Mouse (Mus musculus): Measurements from ENCODE around the gene Cdc25b. TPM values are rescaled to one million over a fixed set of nuclear protein-coding genes. Genes with fewer than 3 reads are reported as not detected.

Gene Cdc25b
- total RNA-seq, 2 experiments from 2014 or later = 28.8 to 40.0 TPM

DNA sequence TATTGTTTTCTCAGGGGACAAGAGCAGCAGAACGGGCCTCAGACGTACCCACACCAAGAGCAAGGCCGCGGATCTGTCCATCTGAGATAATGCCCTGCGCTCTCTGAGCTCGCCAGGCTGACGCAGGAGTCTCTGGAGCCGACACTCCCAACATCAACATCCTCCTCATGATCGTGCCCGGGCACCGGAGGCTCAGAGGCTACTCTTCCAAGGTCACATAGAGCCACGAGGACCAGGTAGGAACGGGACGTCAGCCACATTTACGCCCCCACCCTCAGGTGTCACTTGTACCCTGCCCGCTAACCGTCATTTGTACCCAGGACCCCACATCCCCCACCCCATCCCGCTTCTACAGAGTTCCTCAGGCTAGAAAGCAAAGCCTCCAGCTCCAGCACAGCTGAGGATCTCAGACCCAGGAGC, 27.2 kb upstream of the Cdc25b start:
- DNase-seq (ENCODE audit: low spot score in 2 of 2) = no peak

DNA sequence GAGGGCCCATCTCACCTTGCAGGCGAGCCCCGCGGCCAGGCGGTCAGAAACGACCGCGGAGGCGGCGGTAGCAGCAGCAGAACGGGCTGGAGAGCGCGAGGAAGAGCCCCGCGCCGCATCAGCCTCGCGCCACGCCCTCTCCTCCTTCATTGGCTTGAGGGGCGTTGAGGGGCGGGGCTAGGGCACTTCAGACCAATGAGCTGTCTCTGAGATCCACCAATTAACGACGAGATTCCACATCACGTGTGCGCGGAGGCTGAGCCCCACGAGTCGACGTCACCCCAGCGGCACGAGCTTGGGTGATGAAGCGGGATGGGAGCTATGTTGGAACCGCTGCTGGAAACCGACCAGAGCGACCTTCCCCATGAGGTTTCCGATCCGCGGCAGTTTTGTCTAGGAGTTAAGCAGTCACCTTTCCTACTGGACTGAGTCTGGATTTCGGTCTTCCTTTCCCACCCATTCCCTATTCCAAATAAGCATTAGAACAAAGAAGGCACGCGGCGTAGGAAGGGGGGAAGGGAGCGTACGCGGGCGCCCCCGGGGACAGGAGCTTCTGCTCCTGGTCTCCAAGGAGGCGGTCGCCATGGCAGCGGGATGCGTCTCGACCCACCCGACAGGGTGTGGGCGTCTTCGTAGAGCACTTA, 26.7 kb upstream of the Cdc25b start, which contains the start of gene 1700037H04Rik:
1700037H04Rik (minus strand) TSS at position 144 of the 644 bp plus-strand sequence.
- peak; percentile 75 to 86 for DNase-seq (ENCODE audit: low spot score in 2 of 2)

DNA sequence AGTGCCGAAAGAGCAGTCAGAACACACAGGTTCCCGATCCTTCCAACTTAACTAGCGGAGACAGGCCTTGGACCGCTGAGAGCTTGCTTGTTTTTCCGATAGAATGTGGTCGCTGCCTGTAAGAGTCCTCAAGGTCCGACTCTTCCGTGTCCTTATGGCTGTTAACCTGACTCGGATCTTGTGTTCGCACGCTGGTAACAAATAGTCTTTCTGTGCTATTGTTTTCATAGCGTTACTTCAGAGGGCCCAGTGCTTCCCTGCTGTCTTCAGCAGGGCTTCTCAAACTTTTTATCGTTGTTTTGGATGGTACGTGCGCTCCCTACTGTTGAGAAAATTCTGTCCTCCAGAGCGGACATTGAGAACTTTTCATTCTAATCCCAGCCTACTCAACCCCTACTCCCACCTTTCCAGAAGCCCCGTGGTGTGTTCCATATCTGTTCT, 26.1 kb upstream of the Cdc25b start:
- no peak for DNase-seq (ENCODE audit: low spot score in 2 of 2)

- no peak for DNase-seq (ENCODE audit: low spot score in 2 of 2)
Measured at GRCm38 (mm10) chr2:131163924-131164323, 22.8 kb upstream of the Cdc25b start.

GRCm38 (mm10) chr2:131166172-131166571, 20.6 kb upstream of the Cdc25b start:
- DNase-seq (ENCODE audit: low spot score in 2 of 2) = no peak

- DNase-seq (ENCODE audit: low spot score in 2 of 2) = no peak
Measured at GRCm38 (mm10) chr2:131167984-131168383, 18.8 kb upstream of the Cdc25b start.

GRCm38 (mm10) chr2:131168914-131169313, 17.8 kb upstream of the Cdc25b start:
- no peak for DNase-seq (ENCODE audit: low spot score in 2 of 2)

DNA sequence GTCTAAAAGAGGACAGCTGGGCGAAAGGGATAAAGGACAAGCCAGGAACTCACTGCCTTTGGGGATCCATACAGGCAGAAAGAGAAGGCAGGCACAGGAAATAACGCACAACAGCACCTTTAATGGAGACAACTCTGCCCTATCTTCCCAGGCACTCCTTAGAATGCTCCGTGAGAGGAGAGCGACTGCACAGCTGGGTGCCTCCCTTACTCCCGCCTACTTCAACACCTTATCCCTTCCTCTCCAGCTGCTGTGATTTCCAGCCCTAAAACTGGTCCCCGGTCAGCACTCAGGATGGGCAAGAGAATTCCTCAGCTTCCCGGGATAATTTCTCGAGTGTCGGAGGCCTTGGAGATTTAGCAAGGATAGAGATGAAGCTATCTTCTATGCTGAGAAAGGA, 15.8 kb upstream of the Cdc25b start:
- DNase-seq (ENCODE audit: low spot score in 2 of 2) = no peak

DNA sequence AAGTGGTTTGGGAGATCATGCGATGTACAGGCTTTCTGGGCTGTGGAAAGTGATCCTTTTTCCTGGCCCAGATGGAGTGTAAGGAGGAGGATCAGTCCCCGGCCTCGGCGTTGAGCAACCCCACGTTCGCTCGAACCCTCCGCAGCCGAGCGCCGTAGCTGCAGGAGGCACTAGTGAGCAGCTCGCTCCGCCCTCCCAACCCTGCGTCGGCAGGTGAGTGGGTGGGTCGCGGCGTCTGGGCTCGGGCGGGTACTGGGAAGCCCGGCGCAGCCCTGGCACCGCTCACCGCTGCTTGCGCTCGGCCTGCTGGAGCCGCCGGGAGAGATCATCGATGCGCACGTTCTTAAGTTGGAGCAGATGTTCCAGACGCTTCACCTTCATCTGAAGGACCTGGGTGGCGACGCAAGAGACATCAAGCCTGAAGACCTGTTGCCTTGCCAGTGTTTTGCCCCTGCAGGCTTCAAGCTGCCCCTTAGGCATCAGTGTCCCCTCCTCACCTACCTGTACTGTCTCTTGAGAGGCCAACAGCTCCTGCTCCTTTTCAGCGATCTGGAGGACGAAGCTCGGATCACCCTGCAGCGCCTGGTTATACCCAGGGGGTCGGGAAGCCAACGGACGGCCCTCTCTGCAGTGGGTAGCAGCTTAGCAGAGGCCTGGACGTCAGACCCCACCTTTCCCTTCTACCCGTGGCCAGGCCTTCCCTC, 15.2 kb upstream of the Cdc25b start:
- DNase-seq (ENCODE audit: low spot score in 2 of 2) = peak in 1 of 2 experiments; percentile 38

DNA sequence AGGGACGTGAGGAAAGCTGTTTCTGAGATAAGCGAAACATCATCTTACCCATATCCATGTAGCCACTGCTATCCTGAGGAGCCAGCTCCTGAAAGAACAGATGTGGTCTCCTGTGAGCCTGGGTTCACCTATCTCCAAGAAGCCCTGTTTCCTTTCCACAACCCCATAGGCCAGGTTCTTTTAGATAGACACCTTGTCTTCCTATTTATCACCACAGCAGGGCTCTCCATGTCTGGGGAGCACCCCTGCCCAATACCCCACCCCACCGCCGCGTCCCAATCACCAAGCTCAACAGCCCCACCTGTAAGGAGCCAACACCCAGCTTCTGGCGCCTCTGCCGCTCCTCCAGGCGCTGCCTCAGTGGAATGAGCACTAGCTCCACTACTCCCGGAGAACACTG, 14.4 kb upstream of the Cdc25b start:
- DNase-seq (ENCODE audit: low spot score in 2 of 2) = no peak

DNA sequence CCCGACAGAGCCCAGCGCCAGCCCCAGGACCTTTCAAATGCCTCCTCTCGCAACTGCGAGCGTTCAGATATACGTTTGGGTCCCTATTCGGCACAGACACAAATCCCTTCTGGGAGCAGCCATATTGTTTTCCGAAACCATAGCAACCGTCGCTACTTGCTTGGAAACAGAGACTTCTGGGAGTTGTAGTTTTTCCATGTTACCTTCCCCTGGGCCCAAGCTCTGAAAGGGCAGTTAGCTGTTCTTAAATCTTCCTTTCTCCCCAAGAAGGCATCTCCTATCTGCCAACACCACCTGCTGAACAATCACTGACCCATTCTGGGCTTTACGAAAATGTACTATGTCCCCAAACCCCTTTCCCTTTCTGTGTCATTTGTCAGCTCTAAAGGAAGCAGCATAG, 12.0 kb upstream of the Cdc25b start:
- no peak for DNase-seq (ENCODE audit: low spot score in 2 of 2)

DNA sequence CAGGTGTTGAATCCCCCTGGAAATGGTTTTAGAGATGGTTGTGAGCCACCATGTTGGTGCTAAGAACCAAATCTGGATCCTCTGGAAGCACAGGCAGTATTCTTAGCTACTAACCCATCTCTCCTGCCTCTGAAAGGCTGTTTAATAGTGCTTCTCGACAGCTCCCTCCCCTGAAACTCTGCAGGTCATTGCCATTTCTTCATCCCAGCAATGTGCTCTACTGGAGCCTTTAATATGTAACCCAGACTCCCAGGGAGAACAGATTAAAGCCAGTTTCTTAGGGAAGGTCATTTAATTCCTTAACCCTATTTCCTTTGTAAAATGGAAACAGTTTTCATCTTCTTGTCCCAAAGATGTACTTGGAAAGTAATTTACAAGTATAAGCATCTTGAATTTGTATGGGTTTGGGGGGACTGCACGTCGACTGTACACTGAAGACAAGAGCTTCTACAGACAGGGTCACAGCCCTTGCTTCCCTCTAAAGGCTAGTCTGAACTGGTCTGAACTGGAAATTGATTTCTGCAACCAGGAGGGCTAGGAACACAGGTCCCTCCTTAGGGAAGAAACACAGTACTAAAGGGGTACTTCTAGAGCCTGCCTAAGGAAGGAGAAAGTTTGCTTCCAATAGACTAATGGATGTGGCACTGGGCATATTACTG, 11.3 kb upstream of the Cdc25b start:
- no peak for DNase-seq (ENCODE audit: low spot score in 2 of 2)

- DNase-seq (ENCODE audit: low spot score in 2 of 2) = no peak
Measured at GRCm38 (mm10) chr2:131175945-131176309, 10.8 kb upstream of the Cdc25b start.

GRCm38 (mm10) chr2:131176491-131176890, 10.3 kb upstream of the Cdc25b start:
- no peak for DNase-seq (ENCODE audit: low spot score in 2 of 2)

DNA sequence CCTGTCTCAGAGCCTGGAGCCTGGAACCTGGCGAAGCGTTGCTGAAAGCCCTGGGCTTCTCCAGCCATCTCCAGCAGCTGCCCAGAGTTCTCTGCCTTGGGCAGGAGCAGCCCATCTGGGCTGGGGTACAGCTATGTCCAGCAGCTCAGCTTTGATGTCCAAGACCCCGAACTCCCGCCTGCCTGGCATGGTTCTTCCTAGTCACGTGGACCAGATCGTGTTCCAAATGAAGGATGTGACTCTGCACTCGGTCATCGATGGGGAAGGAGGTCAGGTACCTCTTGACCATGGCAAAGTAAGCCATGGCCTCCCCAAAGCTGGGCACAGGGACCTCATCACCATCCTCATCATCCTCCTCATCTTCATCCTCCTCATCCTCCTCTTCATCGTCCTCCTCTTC, 8.8 kb upstream of the Cdc25b start:
- DNase-seq (ENCODE audit: low spot score in 2 of 2) = no peak

DNA sequence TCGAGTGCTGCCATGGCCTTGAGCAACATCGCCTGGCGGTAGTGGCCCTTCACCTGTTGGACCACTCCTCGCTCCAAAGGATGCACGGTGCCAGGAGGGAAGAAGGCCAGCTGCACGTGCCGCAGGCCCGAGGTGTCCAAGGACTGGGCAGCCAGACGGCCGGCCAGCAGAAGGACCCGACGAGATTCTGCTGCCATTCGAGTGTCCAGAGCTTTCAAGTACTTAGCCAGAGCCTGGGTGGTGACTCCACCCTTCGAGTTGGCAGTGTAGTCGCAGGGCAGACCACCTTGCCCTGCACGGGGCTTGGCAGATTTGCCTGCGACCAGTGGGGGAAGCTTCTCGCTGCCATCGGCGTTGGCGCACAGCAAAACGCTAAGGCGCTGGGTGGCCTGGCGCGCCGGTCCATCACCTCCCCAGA, 7.9 kb upstream of the Cdc25b start:
- no peak for DNase-seq (ENCODE audit: low spot score in 2 of 2)

- peak in 1 of 2 experiments; percentile 37 for DNase-seq (ENCODE audit: low spot score in 2 of 2)
Measured at GRCm38 (mm10) chr2:131179246-131179886, 7.4 kb upstream of the Cdc25b start.

DNA sequence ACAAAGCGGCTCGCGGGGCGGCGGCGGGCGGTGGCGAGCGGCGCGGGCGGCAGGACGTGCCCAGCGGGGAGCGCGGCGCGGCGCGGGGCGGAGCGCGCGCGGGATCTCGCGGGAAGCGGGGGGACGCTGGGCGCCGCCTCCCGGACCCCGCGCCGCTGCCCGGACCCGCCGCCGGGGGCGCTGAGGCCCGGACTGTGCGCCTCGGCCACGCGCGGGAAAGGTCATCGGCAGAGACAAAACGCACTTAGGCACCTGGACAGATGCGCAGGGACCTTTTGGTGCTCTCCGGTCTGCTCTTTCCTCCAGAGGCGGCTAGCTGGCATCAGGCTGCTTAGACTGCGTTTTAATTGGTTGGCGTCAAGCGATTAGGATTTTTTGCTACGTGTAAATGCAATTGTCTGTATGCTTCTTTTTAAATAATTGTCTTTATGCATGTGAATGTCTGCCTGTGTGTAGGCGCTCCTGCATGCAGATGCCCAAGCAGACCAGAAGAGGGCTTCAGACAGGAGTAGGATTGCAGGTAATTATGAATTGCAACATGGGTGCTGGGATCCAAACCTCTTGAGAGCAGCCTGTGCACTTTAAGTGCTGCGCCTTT, 6.7 kb upstream of the Cdc25b start, which contains the start of gene Cenpb:
Cenpb (minus strand) TSS at position 78 of the 598 bp plus-strand sequence.
- DNase-seq (ENCODE audit: low spot score in 2 of 2) = peak; percentile 61 to 69

DNA sequence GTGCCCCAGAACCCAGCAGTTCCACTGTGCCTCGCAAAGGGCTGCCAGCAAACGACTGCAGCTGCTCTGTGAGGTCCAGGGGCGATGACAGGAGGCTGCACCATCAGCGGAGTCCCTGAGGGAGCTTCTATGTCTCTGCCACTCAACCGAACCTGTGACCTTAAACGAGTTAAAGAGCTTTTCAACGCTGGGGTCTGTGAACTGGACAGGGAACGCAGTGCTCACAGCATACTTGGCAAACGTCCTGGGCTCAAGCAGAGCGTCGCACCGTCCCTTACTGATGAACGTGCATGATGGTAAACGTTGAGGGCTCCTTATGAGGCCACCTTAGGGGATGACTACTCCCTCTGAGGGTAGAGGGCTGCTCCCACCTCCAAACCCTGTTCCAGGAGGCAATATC, 406 bp upstream of the Cdc25b start:
- DNase-seq (ENCODE audit: low spot score in 2 of 2) = no peak

- no peak for DNase-seq (ENCODE audit: low spot score in 2 of 2)
Measured at GRCm38 (mm10) chr2:131187602-131187922, 813 bp downstream of the Cdc25b start.

GRCm38 (mm10) chr2:131188311-131188710, 1.6 kb downstream of the Cdc25b start:
- no peak for DNase-seq (ENCODE audit: low spot score in 2 of 2)
